27 mouse cellular contexts compared by ENCODE assay signal in genomic region chr4:82170930-82171329, GRCm38 (mm10).
DNase-seq lines count a peak whose midpoint lies in the region; ATAC-seq and TF ChIP-seq lines count a peak whose summit lies in the region.
"Had no signal": no experiment of that assay in that cellular context is flagged by ENCODE, and none has a peak within 500 bp of the region (broad histone marks: within the 10 kb centered on the region; RNA-seq: fewer than 3 reads in every experiment).

No protein-coding gene starts in this region.

- DNase-seq in limb, embryonic 10.5 days (ENCODE audit: low spot score) = no peak
- no peak for DNase-seq in lung, postnatal 14 days
- peak; percentile 24 for DNase-seq in limb, embryonic 14.5 days (ENCODE audit: low spot score)
- no peak for DNase-seq in MN1 (ENCODE audit: low spot score)
- DNase-seq: adrenal gland, adult 8-10 months; adrenal gland, postnatal 25 days; cerebellum, adult 11-12 months; cerebellum, adult 8-10 months; cerebellum, postnatal 10 days; cerebellum, postnatal 36 days; embryo, embryonic 11 days; gastrocnemius, postnatal 10 days; gastrocnemius, postnatal 36 days; heart, adult 2 months had no signal

- no peaks in the 10 kb centered on the region for H3K9me3 ChIP-seq in limb, embryonic 12.5 days
- H3K9me3 ChIP-seq in limb, embryonic 10.5 days (replicated peaks) = no peaks in the 10 kb centered on the region
- no peaks in the 10 kb centered on the region for H3K9me3 ChIP-seq in lung, embryonic 15.5 days
- H3K9me3 ChIP-seq in intestine, postnatal 0 days (ENCODE audit: control insufficient read depth) = no peaks in the 10 kb centered on the region
- no peaks in the 10 kb centered on the region for H3K9me3 ChIP-seq in limb, embryonic 14.5 days (ENCODE audit: control insufficient read depth, low read length)
- no peaks in the 10 kb centered on the region for H3K9me3 ChIP-seq in heart, embryonic 12.5 days (replicated peaks)
- H3K9me3 ChIP-seq: embryonic facial prominence, embryonic 10.5 days; embryonic facial prominence, embryonic 13.5 days; forebrain, embryonic 10.5 days; forebrain, embryonic 13.5 days; heart, embryonic 10.5 days; hindbrain, embryonic 12.5 days had no signal

- ATAC-seq in limb, embryonic 12.5 days (ENCODE audit: insufficient number of reproducible peaks, insufficient read depth, low FRiP score, low TSS enrichment, low read depth) = no peak; the same call in 1 of the 2 replicates
- ATAC-seq in lung, embryonic 15.5 days (ENCODE audit: borderline replicate concordance, extremely low read depth, low FRiP score, low TSS enrichment) = no peak
- ATAC-seq in intestine, postnatal 0 days = no peak
- peak; percentile 62 for ATAC-seq in limb, embryonic 14.5 days (ENCODE audit: low FRiP score, low read depth)
- ATAC-seq in heart, embryonic 12.5 days (ENCODE audit: insufficient number of reproducible peaks, low FRiP score) = no peak
- ATAC-seq: activated CD4-positive, CD25-positive, alpha-beta regulatory T cell, adult 4 months; CD4-positive, CD25-positive, alpha-beta regulatory T cell, adult 4 months; forebrain, embryonic 13.5 days; forebrain, embryonic 16.5 days had no signal

- no peaks in the 10 kb centered on the region for H3K27me3 ChIP-seq in limb, embryonic 12.5 days
- no peaks in the 10 kb centered on the region for H3K27me3 ChIP-seq in limb, embryonic 10.5 days (ENCODE audit: low read depth, poor library complexity, severe bottlenecking)
- H3K27me3 ChIP-seq in lung, embryonic 15.5 days = no peaks in the 10 kb centered on the region
- H3K27me3 ChIP-seq in intestine, postnatal 0 days (replicated peaks; ENCODE audit: control insufficient read depth, insufficient read depth, low read length) = no peaks in the 10 kb centered on the region
- no peaks in the 10 kb centered on the region for H3K27me3 ChIP-seq in limb, embryonic 14.5 days (ENCODE audit: control insufficient read depth, insufficient read depth, low read length)
- H3K27me3 ChIP-seq in heart, embryonic 12.5 days (replicated peaks) = no peaks in the 10 kb centered on the region
- H3K27me3 ChIP-seq: embryonic facial prominence, embryonic 13.5 days; forebrain, embryonic 13.5 days; hindbrain, embryonic 12.5 days had no signal

- 22% methylated on average over 4 of the region's 4 CpGs for WGBS in limb, embryonic 12.5 days
- WGBS in limb, embryonic 10.5 days = 71% methylated on average over 4 of the region's 4 CpGs
- WGBS in lung, embryonic 15.5 days = 31% methylated on average over 4 of the region's 4 CpGs
- WGBS in intestine, postnatal 0 days = 20% methylated on average over 4 of the region's 4 CpGs
- WGBS in limb, embryonic 14.5 days = 20% methylated on average over 4 of the region's 4 CpGs
- 56% methylated on average over 4 of the region's 4 CpGs for WGBS in heart, embryonic 12.5 days

- H3K4me1 ChIP-seq in limb, embryonic 12.5 days (replicated peaks) = peaks cover 29% of the 10 kb centered on the region
- peaks cover 14% of the 10 kb centered on the region; the same call in 1 of the 2 replicates for H3K4me1 ChIP-seq in limb, embryonic 10.5 days
- peaks cover 15% of the 10 kb centered on the region; the same call in 1 of the 2 replicates for H3K4me1 ChIP-seq in lung, embryonic 15.5 days
- 0 out of 2 replicates have a peak, but pooled peaks cover 3% of the 10 kb centered on the region for H3K4me1 ChIP-seq in intestine, postnatal 0 days (replicated peaks; ENCODE audit: control insufficient read depth, insufficient read depth, low read length)
- H3K4me1 ChIP-seq in limb, embryonic 14.5 days (ENCODE audit: control insufficient read depth, insufficient read depth, low read length) = peaks cover 35% of the 10 kb centered on the region
- H3K4me1 ChIP-seq in heart, embryonic 12.5 days (replicated peaks) = peaks cover 15% of the 10 kb centered on the region
- H3K4me1 ChIP-seq: hindbrain, embryonic 12.5 days had no signal

- no peak overlapping the region for H3K9ac ChIP-seq in limb, embryonic 12.5 days (replicated peaks)
- no peak overlapping the region for H3K9ac ChIP-seq in lung, embryonic 15.5 days
- no peak overlapping the region for H3K9ac ChIP-seq in intestine, postnatal 0 days (ENCODE audit: low read depth, low read length)
- no peak overlapping the region for H3K9ac ChIP-seq in limb, embryonic 14.5 days (ENCODE audit: low read depth, low read length, severe bottlenecking)
- no peak overlapping the region for H3K9ac ChIP-seq in heart, embryonic 12.5 days
- H3K9ac ChIP-seq: embryonic facial prominence, embryonic 13.5 days; forebrain, embryonic 13.5 days; hindbrain, embryonic 12.5 days had no signal

- H3K4me2 ChIP-seq in limb, embryonic 12.5 days = peak overlapping the region; percentile 7; the same call in 1 of the 2 replicates
- no peak overlapping the region for H3K4me2 ChIP-seq in lung, embryonic 15.5 days
- 0 out of 2 replicates have a peak overlapping the region, but pooled peaks have one; percentile 10 for H3K4me2 ChIP-seq in intestine, postnatal 0 days (replicated peaks; ENCODE audit: low read depth)
- H3K4me2 ChIP-seq in limb, embryonic 14.5 days (replicated peaks; ENCODE audit: low read depth, low read length, severe bottlenecking) = no peak overlapping the region
- no peak overlapping the region for H3K4me2 ChIP-seq in heart, embryonic 12.5 days
- H3K4me2 ChIP-seq: embryonic facial prominence, embryonic 13.5 days; forebrain, embryonic 13.5 days; hindbrain, embryonic 12.5 days had no signal

- no peak for TF ChIP-seq CTCF in intestine, postnatal 0 days (IDR thresholded peaks at IDR 0.05; ENCODE audit: low read depth)

- no peak overlapping the region for H3K4me3 ChIP-seq in limb, embryonic 12.5 days (replicated peaks)
- no peak overlapping the region for H3K4me3 ChIP-seq in limb, embryonic 10.5 days
- no peak overlapping the region for H3K4me3 ChIP-seq in lung, embryonic 15.5 days
- no peak overlapping the region for H3K4me3 ChIP-seq in intestine, postnatal 0 days (ENCODE audit: low read depth, low read length)
- no peak overlapping the region for H3K4me3 ChIP-seq in limb, embryonic 14.5 days (replicated peaks; ENCODE audit: low read length)
- no peak overlapping the region for H3K4me3 ChIP-seq in heart, embryonic 12.5 days
- H3K4me3 ChIP-seq: embryonic facial prominence, embryonic 10.5 days; embryonic facial prominence, embryonic 13.5 days; forebrain, embryonic 10.5 days; forebrain, embryonic 13.5 days; heart, adult 2 months; heart, embryonic 10.5 days; hindbrain, embryonic 12.5 days had no signal

- H3K27ac ChIP-seq in limb, embryonic 12.5 days = peak overlapping the region; percentile 75; the same call in 1 of the 2 replicates
- H3K27ac ChIP-seq in limb, embryonic 10.5 days = no peak overlapping the region
- 0 out of 2 replicates have a peak overlapping the region, but pooled peaks have one; percentile 24 for H3K27ac ChIP-seq in lung, embryonic 15.5 days
- no peak overlapping the region for H3K27ac ChIP-seq in intestine, postnatal 0 days (ENCODE audit: low read depth, low read length)
- peak overlapping the region; percentile 56; the same call in 1 of the 2 replicates for H3K27ac ChIP-seq in limb, embryonic 14.5 days (replicated peaks; ENCODE audit: low read depth, low read length)
- H3K27ac ChIP-seq in heart, embryonic 12.5 days (ENCODE audit: poor library complexity, severe bottlenecking) = no peak overlapping the region
- H3K27ac ChIP-seq: embryonic facial prominence, embryonic 10.5 days; embryonic facial prominence, embryonic 13.5 days; forebrain, embryonic 10.5 days; forebrain, embryonic 13.5 days; heart, adult 2 months; heart, embryonic 10.5 days; hindbrain, embryonic 12.5 days had no signal

- TF ChIP-seq POLR2A in limb, embryonic 14.5 days (IDR thresholded peaks at IDR 0.05; ENCODE audit: borderline replicate concordance, extremely low read depth, insufficient read depth, insufficient read length) = no peak

- no peaks in the 10 kb centered on the region for H3K36me3 ChIP-seq in limb, embryonic 12.5 days
- no peaks in the 10 kb centered on the region for H3K36me3 ChIP-seq in limb, embryonic 10.5 days
- H3K36me3 ChIP-seq in lung, embryonic 15.5 days = no peaks in the 10 kb centered on the region
- no peaks in the 10 kb centered on the region for H3K36me3 ChIP-seq in intestine, postnatal 0 days (ENCODE audit: control insufficient read depth, insufficient read depth)
- no peaks in the 10 kb centered on the region for H3K36me3 ChIP-seq in limb, embryonic 14.5 days (ENCODE audit: control insufficient read depth, insufficient read depth, low read length)
- H3K36me3 ChIP-seq in heart, embryonic 12.5 days = no peaks in the 10 kb centered on the region
- H3K36me3 ChIP-seq: embryonic facial prominence, embryonic 10.5 days; embryonic facial prominence, embryonic 13.5 days; forebrain, embryonic 10.5 days; heart, embryonic 10.5 days; hindbrain, embryonic 12.5 days had no signal

Comparison
In these comparisons a context has a peak if more than half of its experiments do, and no peak if none do; other contexts are left out.
1. H3K27ac ChIP-seq: peak in limb, embryonic 12.5 days (single experiment), lung, embryonic 15.5 days (single experiment) and limb, embryonic 14.5 days (single experiment); none in limb, embryonic 10.5 days (single experiment), intestine, postnatal 0 days (single experiment) and heart, embryonic 12.5 days (single experiment).
2. H3K4me2 ChIP-seq: peak in limb, embryonic 12.5 days (single experiment) and intestine, postnatal 0 days (single experiment); none in lung, embryonic 15.5 days (single experiment), limb, embryonic 14.5 days (single experiment) and heart, embryonic 12.5 days (single experiment).